Mouse (Mus musculus): Measurements from ENCODE around the gene Fars2. TPM values are rescaled to one million over a fixed set of nuclear protein-coding genes. Genes with fewer than 3 reads are reported as not detected.
"Not testable (repeated sequence)": the region's sequence is repeated elsewhere in the genome, so short reads cannot be mapped to it uniquely, and the experiment has no call there.

Fars2 gene
- polyA plus RNA-seq, 1 experiment from 2014 or later = 26.5 TPM

DNA sequence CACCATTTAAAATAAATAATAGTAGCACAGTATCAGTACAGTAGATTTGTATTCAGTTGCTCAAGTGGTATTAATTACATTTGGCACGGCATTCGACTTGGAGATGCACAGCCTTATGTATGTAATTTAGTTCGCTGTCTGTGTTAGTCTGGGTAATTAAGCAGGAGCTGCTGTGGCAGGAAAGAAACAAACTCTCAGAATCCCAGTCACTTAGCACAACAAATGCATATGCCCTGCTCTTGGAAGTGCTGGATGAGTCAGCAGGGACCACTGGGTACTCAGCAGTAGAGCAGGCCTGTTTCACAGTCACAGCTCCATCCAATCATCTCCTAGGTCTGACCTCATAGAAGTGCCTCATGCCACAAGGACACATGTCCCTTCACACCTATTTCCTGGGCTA, 200.6 kb downstream of the Fars2 start:
- Histone ChIP-seq H3K36me3 (replicated peaks) (no peaks in the 10 kb centered on the region), H3K27ac (no peak overlapping the region), H3K9me3 (no peaks in the 10 kb centered on the region), H3K27me3 (ENCODE audit: poor library complexity, severe bottlenecking) (no peaks in the 10 kb centered on the region), H3K4me1 (peaks cover 3% of the 10 kb centered on the region; the same call in 1 of the 2 replicates), H3K4me3 (no peak overlapping the region)
- no peak for DNase-seq (ENCODE audit: extremely low spot score, low spot score)
- 90% methylated on average over 3 of the region's 3 CpGs for WGBS

DNA sequence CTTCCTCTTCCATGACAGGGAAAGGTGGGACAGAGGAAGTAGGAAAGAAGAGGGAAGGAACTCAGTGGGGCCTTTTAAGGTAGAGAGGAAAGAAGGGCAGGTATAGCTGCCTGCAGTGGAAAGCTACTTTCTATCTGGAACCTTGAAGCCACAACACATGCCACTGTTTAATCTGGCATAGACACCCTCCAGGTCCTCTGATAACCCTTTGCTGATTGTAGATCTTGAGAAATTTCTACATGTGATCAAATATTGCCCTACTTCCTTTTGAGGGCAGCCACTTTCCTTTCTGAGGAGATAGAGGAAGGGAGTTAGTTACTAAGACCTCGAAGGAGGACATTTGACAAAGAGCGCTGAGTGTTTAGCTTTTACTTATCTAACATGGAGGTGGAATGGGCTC, 207.4 kb downstream of the Fars2 start:
- no peak overlapping the region for H3K27ac ChIP-seq
- H3K4me1 ChIP-seq = no peaks in the 10 kb centered on the region
- 95% methylated on average over 2 of the region's 2 CpGs for WGBS
- no peaks in the 10 kb centered on the region for H3K9me3 ChIP-seq
- no peaks in the 10 kb centered on the region for H3K36me3 ChIP-seq (replicated peaks)
- no peak overlapping the region for H3K4me3 ChIP-seq
- DNase-seq (ENCODE audit: extremely low spot score, low spot score) = no peak
- no peaks in the 10 kb centered on the region for H3K27me3 ChIP-seq (ENCODE audit: poor library complexity, severe bottlenecking)

DNA sequence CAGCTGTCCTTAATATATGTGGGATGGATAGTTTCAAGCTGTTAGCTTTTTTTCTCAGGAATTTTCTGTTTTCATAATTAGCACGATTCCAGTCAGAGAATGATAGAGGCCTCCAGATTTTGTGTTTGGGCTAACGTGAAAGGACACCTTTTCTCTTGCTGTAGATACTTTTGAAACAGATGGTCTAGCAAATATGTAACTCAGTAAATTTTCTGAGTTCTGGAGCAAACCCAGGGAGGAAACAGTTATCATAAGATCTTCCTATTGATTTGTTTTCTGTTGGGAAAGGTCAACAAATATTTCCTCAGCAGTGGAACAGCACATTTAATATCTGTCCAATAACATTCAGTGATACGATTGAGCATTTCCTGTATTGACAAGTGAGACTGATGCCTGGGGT, 209.3 kb downstream of the Fars2 start:
- Histone ChIP-seq H3K4me3 (no peak overlapping the region), H3K27ac (no peak overlapping the region), H3K9me3 (no peaks in the 10 kb centered on the region), H3K27me3 (ENCODE audit: poor library complexity, severe bottlenecking) (no peaks in the 10 kb centered on the region), H3K4me1 (no peaks in the 10 kb centered on the region), H3K36me3 (replicated peaks) (no peaks in the 10 kb centered on the region)
- no peak for DNase-seq (ENCODE audit: extremely low spot score, low spot score)
- 87% methylated on average over 3 of the region's 3 CpGs for WGBS

DNA sequence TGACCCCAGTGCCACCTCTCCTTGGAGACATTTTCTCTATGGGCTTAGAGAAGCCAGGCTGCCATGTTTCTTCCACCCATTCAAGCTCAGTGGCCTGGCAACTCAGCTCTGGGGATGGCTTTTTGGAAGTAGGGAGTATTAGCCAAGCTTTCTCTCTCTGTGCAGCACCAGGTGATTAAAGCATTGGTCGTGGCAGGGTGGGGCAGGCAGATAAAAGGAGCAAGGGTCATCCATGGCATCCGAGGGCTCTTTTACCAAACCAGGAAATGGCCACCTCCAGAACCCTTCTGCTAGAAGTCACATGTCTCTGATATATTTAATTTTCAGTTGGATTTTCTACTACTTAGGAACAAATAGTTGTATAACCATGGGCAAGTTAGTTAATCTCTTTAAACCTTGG, 212.7 kb downstream of the Fars2 start:
- 76% methylated on average over 2 of the region's 2 CpGs for WGBS
- Histone ChIP-seq H3K27ac (no peak overlapping the region), H3K36me3 (replicated peaks) (no peaks in the 10 kb centered on the region)

DNA sequence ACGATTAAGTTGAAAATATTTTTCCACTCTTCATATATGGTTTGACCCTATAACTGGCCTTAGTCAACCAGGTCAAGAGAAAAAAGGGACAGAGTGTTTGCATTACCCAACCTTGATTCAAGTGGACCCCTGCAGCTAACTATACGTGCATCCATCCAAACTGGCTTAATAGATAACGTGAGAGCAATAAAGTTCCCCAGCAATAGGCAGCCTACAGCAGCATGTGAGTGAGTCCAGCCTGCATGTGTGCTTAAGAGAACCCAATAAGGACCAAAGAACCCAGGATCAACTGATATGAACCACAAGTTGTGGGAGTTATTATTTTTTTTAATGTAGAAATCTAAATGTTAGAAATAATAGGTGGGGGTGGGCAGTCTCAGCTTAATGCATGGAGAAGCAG, 213.3 kb downstream of the Fars2 start:
- H3K27ac ChIP-seq = no peak overlapping the region
- 80% methylated on average over 3 of the region's 3 CpGs for WGBS
- no peak for DNase-seq (ENCODE audit: extremely low spot score, low spot score)

More for the DNA sequence above, 212.7 kb downstream of the Fars2 start:
- DNase-seq (ENCODE audit: extremely low spot score, low spot score) = no peak
- Histone ChIP-seq H3K27me3 (ENCODE audit: poor library complexity, severe bottlenecking) (no peaks in the 10 kb centered on the region), H3K4me1 (peaks cover 3% of the 10 kb centered on the region; the same call in 1 of the 2 replicates), H3K4me3 (no peak overlapping the region), H3K9me3 (no peaks in the 10 kb centered on the region)

GRCm38 (mm10) chr13:36334748-36335147, 217.5 kb downstream of the Fars2 start:
- 56% methylated on average over 5 of the region's 5 CpGs for WGBS
- Histone ChIP-seq H3K4me1 (peaks cover 3% of the 10 kb centered on the region; the same call in 1 of the 2 replicates), H3K36me3 (replicated peaks) (no peaks in the 10 kb centered on the region), H3K27me3 (ENCODE audit: poor library complexity, severe bottlenecking) (no peaks in the 10 kb centered on the region), H3K4me3 (no peak overlapping the region), H3K27ac (no peak overlapping the region), H3K9me3 (no peaks in the 10 kb centered on the region)
- DNase-seq (ENCODE audit: extremely low spot score, low spot score) = no peak

More for the DNA sequence above, 213.3 kb downstream of the Fars2 start:
- Histone ChIP-seq H3K27me3 (ENCODE audit: poor library complexity, severe bottlenecking) (no peaks in the 10 kb centered on the region), H3K4me1 (peaks cover 3% of the 10 kb centered on the region; the same call in 1 of the 2 replicates), H3K36me3 (replicated peaks) (no peaks in the 10 kb centered on the region), H3K9me3 (no peaks in the 10 kb centered on the region), H3K4me3 (no peak overlapping the region)

DNA sequence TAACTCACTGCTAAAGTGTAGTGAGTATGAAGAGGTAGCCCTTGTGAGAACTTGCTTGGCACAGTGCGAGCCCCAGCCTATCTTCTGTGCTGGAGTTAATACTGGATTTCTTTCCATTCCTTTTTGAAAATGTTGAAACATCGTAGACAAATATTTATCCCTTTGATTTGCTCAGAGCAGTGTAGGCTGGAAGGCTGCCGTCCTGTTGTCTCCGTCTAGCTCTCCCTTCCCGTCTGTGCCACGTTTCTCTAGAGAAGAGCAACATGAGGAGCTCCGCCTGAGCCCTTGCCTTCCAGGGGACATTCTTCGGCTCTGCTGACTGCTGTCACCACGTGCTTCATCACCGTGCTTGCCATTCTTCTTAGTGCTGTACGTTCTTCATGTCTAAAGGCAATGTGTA, 234.3 kb downstream of the Fars2 start:
- Histone ChIP-seq H3K27me3 (ENCODE audit: poor library complexity, severe bottlenecking) (no peaks in the 10 kb centered on the region), H3K4me3 (no peak overlapping the region), H3K27ac (no peak overlapping the region), H3K4me1 (no peaks in the 10 kb centered on the region), H3K36me3 (replicated peaks) (no peaks in the 10 kb centered on the region), H3K9me3 (no peaks in the 10 kb centered on the region)
- WGBS = 88% methylated on average over 11 of the region's 11 CpGs
- no peak for DNase-seq (ENCODE audit: extremely low spot score, low spot score)

GRCm38 (mm10) chr13:36357469-36357868, 240.3 kb downstream of the Fars2 start:
- no peaks in the 10 kb centered on the region for H3K36me3 ChIP-seq (replicated peaks)
- H3K27me3 ChIP-seq (ENCODE audit: poor library complexity, severe bottlenecking) = no peaks in the 10 kb centered on the region
- no peaks in the 10 kb centered on the region for H3K9me3 ChIP-seq
- peaks cover 6% of the 10 kb centered on the region; the same call in 1 of the 2 replicates for H3K4me1 ChIP-seq
- 84% methylated on average over 4 of the region's 4 CpGs for WGBS
- H3K4me3 ChIP-seq = no peak overlapping the region
- DNase-seq (ENCODE audit: extremely low spot score, low spot score) = no peak
- H3K27ac ChIP-seq = no peak overlapping the region

DNA sequence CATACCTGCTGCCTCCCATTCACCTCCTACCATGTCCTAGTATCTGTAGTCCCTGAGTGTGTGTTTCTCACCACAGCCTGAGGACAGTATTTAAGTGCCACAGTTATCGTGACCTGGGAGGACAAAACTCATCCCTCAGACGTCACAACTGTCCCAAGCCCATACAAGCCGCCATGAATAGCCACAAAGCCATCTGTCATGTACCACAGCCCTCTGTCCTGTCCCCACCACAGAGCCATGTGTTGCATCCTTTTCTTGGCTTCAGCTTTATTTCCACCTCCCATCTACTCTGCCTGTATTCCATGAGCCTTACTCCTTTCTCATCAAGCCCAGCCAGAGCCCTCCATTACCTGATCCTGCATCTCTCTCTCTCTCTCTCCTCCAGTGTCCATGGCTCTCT, 244.2 kb downstream of the Fars2 start:
- DNase-seq (ENCODE audit: extremely low spot score, low spot score) = no peak
- Histone ChIP-seq H3K36me3 (replicated peaks) (no peaks in the 10 kb centered on the region), H3K4me1 (peaks cover 6% of the 10 kb centered on the region; the same call in 1 of the 2 replicates), H3K27ac (no peak overlapping the region), H3K4me3 (no peak overlapping the region), H3K9me3 (no peaks in the 10 kb centered on the region), H3K27me3 (ENCODE audit: poor library complexity, severe bottlenecking) (no peaks in the 10 kb centered on the region)
- 87% methylated on average over 3 of the region's 3 CpGs for WGBS

DNA sequence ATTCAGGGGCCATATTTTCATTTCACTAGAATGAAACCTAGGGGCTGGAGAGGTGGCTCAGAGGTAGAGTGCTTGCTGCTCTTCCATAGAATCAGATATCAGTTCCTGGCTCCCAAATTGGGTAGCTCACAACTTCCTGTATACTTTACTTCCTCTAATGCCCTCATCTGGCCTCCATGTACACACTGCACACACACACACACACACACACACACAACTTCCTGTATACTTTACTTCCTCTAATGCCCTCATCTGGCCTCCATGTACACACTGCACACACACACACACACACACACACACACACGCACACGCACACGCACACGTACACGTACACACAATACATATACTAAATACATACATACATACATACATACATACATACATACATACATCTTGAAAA, 248.5 kb downstream of the Fars2 start:
- not testable (repeated sequence) for H3K9me3 ChIP-seq; H3K27ac ChIP-seq; H3K27me3 ChIP-seq (ENCODE audit: poor library complexity, severe bottlenecking); H3K4me3 ChIP-seq; DNase-seq (ENCODE audit: extremely low spot score, low spot score); H3K4me1 ChIP-seq; H3K36me3 ChIP-seq (replicated peaks)
- WGBS = 92% methylated on average over 5 of the region's 5 CpGs

GRCm38 (mm10) chr13:36366304-36366703, 249.1 kb downstream of the Fars2 start:
- WGBS = 90% methylated on average over 6 of the region's 6 CpGs
- H3K9me3 ChIP-seq = no peaks in the 10 kb centered on the region
- no peaks in the 10 kb centered on the region for H3K36me3 ChIP-seq (replicated peaks)
- no peaks in the 10 kb centered on the region for H3K27me3 ChIP-seq (ENCODE audit: poor library complexity, severe bottlenecking)
- H3K27ac ChIP-seq = no peak overlapping the region
- peaks cover 6% of the 10 kb centered on the region for H3K4me1 ChIP-seq
- DNase-seq (ENCODE audit: extremely low spot score, low spot score) = no peak
- H3K4me3 ChIP-seq = no peak overlapping the region

- Histone ChIP-seq H3K4me1 (peaks cover 6% of the 10 kb centered on the region), H3K9me3 (no peaks in the 10 kb centered on the region), H3K27ac (no peak overlapping the region), H3K36me3 (replicated peaks) (no peaks in the 10 kb centered on the region), H3K4me3 (no peak overlapping the region), H3K27me3 (ENCODE audit: poor library complexity, severe bottlenecking) (no peaks in the 10 kb centered on the region)
- no peak for DNase-seq (ENCODE audit: extremely low spot score, low spot score)
These were observed 250.7 kb downstream of the Fars2 start for GRCm38 (mm10) chr13:36367712-36368491.

- Histone ChIP-seq H3K4me1 (peaks cover 6% of the 10 kb centered on the region), H3K27ac (no peak overlapping the region; the same call in 1 of the 2 replicates), H3K4me3 (no peak overlapping the region), H3K36me3 (replicated peaks) (no peaks in the 10 kb centered on the region), H3K27me3 (ENCODE audit: poor library complexity, severe bottlenecking) (no peaks in the 10 kb centered on the region), H3K9me3 (no peaks in the 10 kb centered on the region)
- DNase-seq (ENCODE audit: extremely low spot score, low spot score) = no peak
- 68% methylated on average over 3 of the region's 3 CpGs for WGBS
These were observed 251.6 kb downstream of the Fars2 start for GRCm38 (mm10) chr13:36368799-36369198.
